Mouse (Mus musculus) inflammation-experienced regulatory T-cells, adult 16 weeks (primary cell): Measurements from ENCODE around the gene Sfrp5. TPM values are rescaled to one million over a fixed set of nuclear protein-coding genes. Genes with fewer than 3 reads are reported as not detected.

Experiments
- polyA plus RNA-seq: library from polyadenylated mRNA; unstranded; fragments of 100-300 nt; shearing (Covaris generic); gene quantifications from one replicate; pipeline ENCODE4 v1.2.1, GENCODE M21; 2017

Sfrp5 gene
- polyA plus RNA-seq: not detected

DNA sequence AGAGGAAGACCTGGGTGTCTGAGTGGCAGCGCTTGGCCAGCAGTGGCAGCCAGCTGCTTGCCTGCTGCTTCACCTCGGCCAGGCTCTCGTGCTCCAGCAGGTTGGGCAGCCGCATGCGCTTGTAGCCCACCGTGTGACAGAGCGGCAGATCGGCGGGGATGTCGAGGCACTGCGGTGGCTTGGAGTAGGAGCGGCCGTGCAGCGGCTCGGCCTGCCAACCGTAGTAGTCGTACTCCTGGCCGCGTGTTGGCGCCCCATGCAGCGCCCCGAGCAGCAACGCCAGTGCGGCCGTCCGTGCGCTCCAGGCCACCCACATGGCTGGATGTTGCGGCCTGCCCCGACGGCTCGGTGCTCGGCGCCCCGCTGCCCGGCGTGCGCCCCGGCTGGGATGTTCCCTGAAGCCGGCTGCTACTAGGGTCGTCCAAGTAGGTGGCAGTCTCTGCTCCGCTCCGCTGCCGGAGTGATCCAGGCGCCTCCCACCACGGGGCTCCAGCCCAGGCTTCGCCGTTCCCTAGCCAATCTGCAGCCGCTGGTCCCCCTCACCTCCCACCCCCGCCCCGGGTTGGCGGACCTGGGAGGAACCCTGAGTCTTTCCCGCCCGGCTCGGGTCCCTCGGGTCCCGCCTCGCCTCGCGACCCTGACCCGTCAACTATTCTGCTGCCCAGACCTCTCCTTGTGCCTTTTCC is at the start of gene Sfrp5:
Gene Sfrp5, minus strand, starts transcription at position 557 of the 686 bp plus-strand sequence.

DNA sequence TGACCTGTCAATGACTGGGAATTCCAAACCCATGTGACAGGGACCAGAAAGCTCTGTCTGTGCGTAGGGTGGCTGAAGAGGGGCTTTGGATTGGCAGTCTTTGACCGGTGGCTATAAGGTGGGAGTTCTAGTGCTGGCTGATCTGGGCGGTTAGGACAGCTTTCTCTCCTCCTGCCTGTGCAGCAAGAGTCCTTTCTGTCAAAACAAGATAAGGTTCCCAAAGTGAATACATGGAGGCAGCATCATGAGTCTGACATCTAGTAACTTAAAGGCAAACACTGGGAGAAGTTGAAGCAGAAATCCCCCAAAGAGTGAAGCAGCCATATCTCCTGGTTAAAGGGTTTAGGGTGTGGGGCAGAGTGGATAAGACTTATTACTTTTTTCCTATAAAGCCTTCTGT is 45.5 kb upstream of the Sfrp5 start, which contains the start of gene Golga7b:
Gene Golga7b, plus strand, starts transcription at position 56 of the 400 bp plus-strand sequence.

DNA sequence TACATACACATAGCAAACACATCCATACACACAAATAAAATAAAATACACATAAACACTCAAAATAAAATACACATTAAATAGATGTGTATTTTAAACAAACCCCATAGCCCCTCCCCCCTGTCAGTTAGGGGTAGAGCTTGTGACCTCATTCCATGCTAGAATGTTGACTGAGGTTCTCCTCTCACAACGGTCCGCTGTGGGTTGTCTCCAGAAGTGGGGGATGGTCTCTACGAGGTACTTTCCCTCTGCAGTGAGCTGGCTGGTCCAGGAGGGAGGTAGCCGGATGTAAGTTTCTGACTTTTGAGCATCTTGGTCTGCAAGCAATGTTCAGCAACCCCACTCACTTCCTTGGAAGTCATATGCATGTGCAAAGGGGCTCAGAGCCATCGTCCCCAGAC is 38.3 kb downstream of the Sfrp5 start, which contains the start of gene Zfyve27:
Gene Zfyve27, plus strand, starts transcription at position 188 of the 400 bp plus-strand sequence.

Other genes with a start within 250 kb of the Sfrp5 start
- gene Mms19, start 221.1 kb downstream of the Sfrp5 start, polyA plus RNA-seq: 88.1 TPM
- gene Ubtd1, start 220.5 kb downstream of the Sfrp5 start, polyA plus RNA-seq: 7.1 TPM
- not detected for gene Ankrd2, start 166.3 kb downstream of the Sfrp5 start, polyA plus RNA-seq
- not detected for gene Hoga1, start 156.6 kb downstream of the Sfrp5 start, polyA plus RNA-seq
- gene 4933411K16Rik, start 150.0 kb downstream of the Sfrp5 start, polyA plus RNA-seq: not detected
- 1.8 TPM for gene Morn4, start 115.9 kb downstream of the Sfrp5 start, polyA plus RNA-seq
- gene Pi4k2a, start 111.8 kb downstream of the Sfrp5 start, polyA plus RNA-seq: 3.3 TPM
- gene Avpi1, start 73.2 kb downstream of the Sfrp5 start, polyA plus RNA-seq: 6.7 TPM
- 3.9 TPM for gene Marveld1, start 54.9 kb downstream of the Sfrp5 start, polyA plus RNA-seq
- gene Zfyve27, start 38.3 kb downstream of the Sfrp5 start, polyA plus RNA-seq: 76.9 TPM
- gene Golga7b, start 45.3 kb upstream of the Sfrp5 start, polyA plus RNA-seq: not detected
- not detected for gene Crtac1, start 229.5 kb upstream of the Sfrp5 start, polyA plus RNA-seq